Mouse (Mus musculus): ENCODE results near the gene Mpp3. TPM values are rescaled to one million over a fixed set of nuclear protein-coding genes. Genes with fewer than 3 reads are reported as not detected.
A peak's percentile ranks its signal among the peaks of the same experiment; 100 is the strongest.

Mpp3 gene
- polyA plus RNA-seq, 1 experiment from 2014 or later: 0.76 TPM

- Histone ChIP-seq H3K27me3 (ENCODE audit: control insufficient read depth, insufficient read depth, low read depth, low read length) (peaks cover 20% of the 10 kb centered on the region), H3K4me1 (ENCODE audit: control insufficient read depth, low read depth, low read length) (peaks cover 20% of the 10 kb centered on the region), H3K9ac (ENCODE audit: low read depth, low read length) (no peak overlapping the region), H3K27ac (ENCODE audit: low read length) (no peak overlapping the region), H3K9me3 (replicated peaks; ENCODE audit: control insufficient read depth, low read length) (no peaks in the 10 kb centered on the region), H3K36me3 (ENCODE audit: control insufficient read depth, insufficient read depth) (no peaks in the 10 kb centered on the region), H3K4me3 (ENCODE audit: low read depth, low read length) (no peak overlapping the region), H3K4me2 (ENCODE audit: low read depth, low read length) (peak overlapping the region; percentile 27; the same call in 1 of the 2 replicates)
- no peak for ATAC-seq (ENCODE audit: low read depth)
- 44% methylated on average over 6 of the region's 6 CpGs for WGBS (ENCODE audit: insufficient replicate concordance)
Observed at GRCm38 (mm10) chr11:101982981-101983411, 45.3 kb downstream of the Mpp3 start.

GRCm38 (mm10) chr11:101981850-101982249 is 46.4 kb downstream of the Mpp3 start:
- Histone ChIP-seq H3K4me1 (ENCODE audit: control insufficient read depth, low read depth, low read length) (peaks cover 20% of the 10 kb centered on the region), H3K4me3 (ENCODE audit: low read depth, low read length) (no peak overlapping the region), H3K27ac (ENCODE audit: low read length) (no peak overlapping the region), H3K36me3 (ENCODE audit: control insufficient read depth, insufficient read depth) (no peaks in the 10 kb centered on the region), H3K27me3 (ENCODE audit: control insufficient read depth, insufficient read depth, low read depth, low read length) (peaks cover 20% of the 10 kb centered on the region), H3K4me2 (ENCODE audit: low read depth, low read length) (no peak overlapping the region), H3K9me3 (replicated peaks; ENCODE audit: control insufficient read depth, low read length) (no peaks in the 10 kb centered on the region), H3K9ac (ENCODE audit: low read depth, low read length) (no peak overlapping the region)
- WGBS (ENCODE audit: insufficient replicate concordance): 20% methylated on average over 12 of the region's 12 CpGs
- no peak for ATAC-seq (ENCODE audit: low read depth)

GRCm38 (mm10) chr11:101980603-101981157 is 47.6 kb downstream of the Mpp3 start:
- H3K4me2 ChIP-seq (ENCODE audit: low read depth, low read length): no peak overlapping the region
- H3K9me3 ChIP-seq (replicated peaks; ENCODE audit: control insufficient read depth, low read length): no peaks in the 10 kb centered on the region
- WGBS (ENCODE audit: insufficient replicate concordance): 78% methylated on average over 9 of the region's 9 CpGs
- peaks cover 14% of the 10 kb centered on the region for H3K4me1 ChIP-seq (ENCODE audit: control insufficient read depth, low read depth, low read length)
- no peak overlapping the region for H3K4me3 ChIP-seq (ENCODE audit: low read depth, low read length)
- no peak for ATAC-seq (ENCODE audit: low read depth)
- no peaks in the 10 kb centered on the region for H3K36me3 ChIP-seq (ENCODE audit: control insufficient read depth, insufficient read depth)
- no peak overlapping the region for H3K27ac ChIP-seq (ENCODE audit: low read length)
- peaks cover 15% of the 10 kb centered on the region for H3K27me3 ChIP-seq (ENCODE audit: control insufficient read depth, insufficient read depth, low read depth, low read length)
- no peak overlapping the region for H3K9ac ChIP-seq (ENCODE audit: low read depth, low read length)

- H3K36me3 ChIP-seq (ENCODE audit: control insufficient read depth, insufficient read depth): no peaks in the 10 kb centered on the region
- no peaks in the 10 kb centered on the region for H3K9me3 ChIP-seq (replicated peaks; ENCODE audit: control insufficient read depth, low read length)
- no peak overlapping the region for H3K9ac ChIP-seq (ENCODE audit: low read depth, low read length)
- 65% methylated on average over 5 of the region's 5 CpGs for WGBS (ENCODE audit: insufficient replicate concordance)
- no peak overlapping the region for H3K27ac ChIP-seq (ENCODE audit: low read length)
- ATAC-seq (ENCODE audit: low read depth): no peak
- peaks cover 5% of the 10 kb centered on the region for H3K4me1 ChIP-seq (ENCODE audit: control insufficient read depth, low read depth, low read length)
- no peak overlapping the region for H3K4me2 ChIP-seq (ENCODE audit: low read depth, low read length)
- no peak overlapping the region for H3K4me3 ChIP-seq (ENCODE audit: low read depth, low read length)
- peaks cover 5% of the 10 kb centered on the region for H3K27me3 ChIP-seq (ENCODE audit: control insufficient read depth, insufficient read depth, low read depth, low read length)
Observed at GRCm38 (mm10) chr11:101979140-101979539, 49.1 kb downstream of the Mpp3 start.

GRCm38 (mm10) chr11:101976949-101977348 is 51.3 kb downstream of the Mpp3 start:
- H3K36me3 ChIP-seq (ENCODE audit: control insufficient read depth, insufficient read depth): no peaks in the 10 kb centered on the region
- H3K9me3 ChIP-seq (replicated peaks; ENCODE audit: control insufficient read depth, low read length): no peaks in the 10 kb centered on the region
- H3K4me3 ChIP-seq (ENCODE audit: low read depth, low read length): no peak overlapping the region
- no peak overlapping the region for H3K27ac ChIP-seq (ENCODE audit: low read length)
- 79% methylated on average over 7 of the region's 7 CpGs for WGBS (ENCODE audit: insufficient replicate concordance)
- H3K9ac ChIP-seq (ENCODE audit: low read depth, low read length): no peak overlapping the region
- no peak overlapping the region for H3K4me2 ChIP-seq (ENCODE audit: low read depth, low read length)
- no peak for ATAC-seq (ENCODE audit: low read depth)
- no peaks in the 10 kb centered on the region; the same call in 1 of the 2 replicates for H3K4me1 ChIP-seq (ENCODE audit: control insufficient read depth, low read depth, low read length)
- no peaks in the 10 kb centered on the region for H3K27me3 ChIP-seq (ENCODE audit: control insufficient read depth, insufficient read depth, low read depth, low read length)

GRCm38 (mm10) chr11:101974923-101975322 is 53.3 kb downstream of the Mpp3 start:
- Histone ChIP-seq H3K27ac (ENCODE audit: low read length) (no peak overlapping the region), H3K4me2 (ENCODE audit: low read depth, low read length) (no peak overlapping the region), H3K9me3 (replicated peaks; ENCODE audit: control insufficient read depth, low read length) (no peaks in the 10 kb centered on the region), H3K9ac (ENCODE audit: low read depth, low read length) (no peak overlapping the region), H3K27me3 (ENCODE audit: control insufficient read depth, insufficient read depth, low read depth, low read length) (no peaks in the 10 kb centered on the region), H3K4me1 (ENCODE audit: control insufficient read depth, low read depth, low read length) (no peaks in the 10 kb centered on the region), H3K36me3 (ENCODE audit: control insufficient read depth, insufficient read depth) (no peaks in the 10 kb centered on the region), H3K4me3 (ENCODE audit: low read depth, low read length) (no peak overlapping the region)
- ATAC-seq (ENCODE audit: low read depth): no peak
- 56% methylated on average over 9 of the region's 9 CpGs for WGBS (ENCODE audit: insufficient replicate concordance)

GRCm38 (mm10) chr11:101974181-101974580 is 54.1 kb downstream of the Mpp3 start:
- H3K36me3 ChIP-seq (ENCODE audit: control insufficient read depth, insufficient read depth): no peaks in the 10 kb centered on the region
- no peak overlapping the region for H3K27ac ChIP-seq (ENCODE audit: low read length)
- no peaks in the 10 kb centered on the region for H3K27me3 ChIP-seq (ENCODE audit: control insufficient read depth, insufficient read depth, low read depth, low read length)
- 44% methylated on average over 6 of the region's 6 CpGs for WGBS (ENCODE audit: insufficient replicate concordance)
- H3K4me2 ChIP-seq (ENCODE audit: low read depth, low read length): no peak overlapping the region
- no peaks in the 10 kb centered on the region for H3K9me3 ChIP-seq (replicated peaks; ENCODE audit: control insufficient read depth, low read length)
- H3K4me1 ChIP-seq (ENCODE audit: control insufficient read depth, low read depth, low read length): no peaks in the 10 kb centered on the region
- no peak overlapping the region for H3K4me3 ChIP-seq (ENCODE audit: low read depth, low read length)
- no peak overlapping the region for H3K9ac ChIP-seq (ENCODE audit: low read depth, low read length)
- ATAC-seq (ENCODE audit: low read depth): no peak

- no peak for ATAC-seq (ENCODE audit: low read depth)
- H3K36me3 ChIP-seq (ENCODE audit: control insufficient read depth, insufficient read depth): no peaks in the 10 kb centered on the region
- H3K4me3 ChIP-seq (ENCODE audit: low read depth, low read length): no peak overlapping the region
- H3K9ac ChIP-seq (ENCODE audit: low read depth, low read length): no peak overlapping the region
- H3K27ac ChIP-seq (ENCODE audit: low read length): no peak overlapping the region
- whole genome bisulfite sequencing (ENCODE audit: insufficient replicate concordance): 69% methylated on average over 9 of the region's 9 CpGs
- H3K27me3 ChIP-seq (ENCODE audit: control insufficient read depth, insufficient read depth, low read depth, low read length): peaks cover 2% of the 10 kb centered on the region; the same call in 1 of the 2 replicates
- H3K4me2 ChIP-seq (ENCODE audit: low read depth, low read length): no peak overlapping the region
- no peaks in the 10 kb centered on the region for H3K9me3 ChIP-seq (replicated peaks; ENCODE audit: control insufficient read depth, low read length)
- H3K4me1 ChIP-seq (ENCODE audit: control insufficient read depth, low read depth, low read length): no peaks in the 10 kb centered on the region
Observed at GRCm38 (mm10) chr11:101973496-101973895, 54.8 kb downstream of the Mpp3 start.

- Histone ChIP-seq H3K9ac (ENCODE audit: low read depth, low read length) (no peak overlapping the region), H3K27ac (ENCODE audit: low read length) (no peak overlapping the region), H3K9me3 (replicated peaks; ENCODE audit: control insufficient read depth, low read length) (no peaks in the 10 kb centered on the region), H3K36me3 (ENCODE audit: control insufficient read depth, insufficient read depth) (no peaks in the 10 kb centered on the region), H3K4me1 (ENCODE audit: control insufficient read depth, low read depth, low read length) (no peaks in the 10 kb centered on the region), H3K4me2 (ENCODE audit: low read depth, low read length) (no peak overlapping the region), H3K27me3 (ENCODE audit: control insufficient read depth, insufficient read depth, low read depth, low read length) (peaks cover 8% of the 10 kb centered on the region; the same call in 1 of the 2 replicates), H3K4me3 (ENCODE audit: low read depth, low read length) (no peak overlapping the region)
- WGBS (ENCODE audit: insufficient replicate concordance): 67% methylated on average over 5 of the region's 5 CpGs
- ATAC-seq (ENCODE audit: low read depth): no peak
Observed at GRCm38 (mm10) chr11:101972651-101973050, 55.6 kb downstream of the Mpp3 start.

Measured in liver, embryonic 16.5 days (tissue).